Comparison of ENCODE assay signal across 8 mouse cellular contexts in genomic region chr13:80961985-80962617, GRCm38 (mm10).
DNase-seq lines count a peak whose midpoint lies in the region; ATAC-seq and TF ChIP-seq lines count a peak whose summit lies in the region.

No protein-coding gene starts in this region.

- ATAC-seq in heart, embryonic 11.5 days (replicated peaks; ENCODE audit: insufficient number of reproducible peaks, low FRiP score, low TSS enrichment) = no peak
- no peak for ATAC-seq in forebrain, postnatal 0 days

- no peak overlapping the region for H3K9ac ChIP-seq in heart, embryonic 11.5 days (ENCODE audit: low read depth, low read length)
- no peak overlapping the region for H3K9ac ChIP-seq in forebrain, postnatal 0 days

- WGBS in heart, embryonic 11.5 days (ENCODE audit: insufficient replicate concordance) = 54% methylated on average over 7 of the region's 7 CpGs
- WGBS in forebrain, postnatal 0 days = 40% methylated on average over 7 of the region's 7 CpGs
- 69% methylated on average over 7 of the region's 7 CpGs for WGBS in macrophage (ENCODE audit: missing documents)

- no peaks in the 10 kb centered on the region for H3K36me3 ChIP-seq in heart, embryonic 11.5 days (ENCODE audit: control insufficient read depth, insufficient read depth, low read length)
- no peaks in the 10 kb centered on the region for H3K36me3 ChIP-seq in forebrain, postnatal 0 days (ENCODE audit: insufficient read depth)
- no peaks in the 10 kb centered on the region for H3K36me3 ChIP-seq in macrophage (ENCODE audit: inconsistent target)

- H3K27ac ChIP-seq in heart, embryonic 11.5 days (ENCODE audit: low read depth, low read length) = peak overlapping the region; percentile 88; the same call in 1 of the 2 replicates
- no peak overlapping the region for H3K27ac ChIP-seq in forebrain, postnatal 0 days (ENCODE audit: low read depth, low read length)
- 0 out of 2 replicates have a peak overlapping the region, but pooled peaks have one; percentile 9 for H3K27ac ChIP-seq in macrophage

- H3K9me3 ChIP-seq in heart, embryonic 11.5 days (replicated peaks; ENCODE audit: control insufficient read depth, low read length) = no peaks in the 10 kb centered on the region
- no peaks in the 10 kb centered on the region for H3K9me3 ChIP-seq in forebrain, postnatal 0 days (ENCODE audit: low read length)

- DNase-seq in heart, postnatal 10 days = no peak
- peak; percentile 25 for DNase-seq in NIH3T3 (ENCODE audit: low read depth)
- peak; percentile 27 for DNase-seq in forebrain, postnatal 0 days
- no peak for DNase-seq in left cerebral cortex, postnatal 14 days (ENCODE audit: low spot score in 2 of 2)
- DNase-seq in spleen, postnatal 4 days (ENCODE audit: low spot score in 2 of 2) = no peak
- no peak for DNase-seq in layer of hippocampus, adult 9-10 months (ENCODE audit: low spot score)

- H3K4me3 ChIP-seq in heart, embryonic 11.5 days (ENCODE audit: low read depth, low read length) = peak overlapping the region; percentile 34; the same call in 1 of the 2 replicates
- H3K4me3 ChIP-seq in forebrain, postnatal 0 days (ENCODE audit: low read depth, low read length) = peak overlapping the region; percentile 57
- no peak overlapping the region for H3K4me3 ChIP-seq in macrophage (ENCODE audit: inconsistent target)

- intact Hi-C loops in heart, postnatal 10 days (cut with DNase I) = loop anchor here (2.0 to 10.0 kb wide), 3 partner anchors 79 to 393 kb away; partner anchors contain the start of gene Arrdc3
- intact Hi-C loops in left cerebral cortex, postnatal 14 days (cut with DNase I) = loop anchor here (5.0 kb wide), 1 partner anchor 75 kb away; no protein-coding TSS in a partner anchor

- peaks cover 3% of the 10 kb centered on the region; the same call in 1 of the 2 replicates for H3K4me1 ChIP-seq in heart, embryonic 11.5 days (ENCODE audit: control insufficient read depth, insufficient read depth, low read length)
- no peaks in the 10 kb centered on the region for H3K4me1 ChIP-seq in forebrain, postnatal 0 days (ENCODE audit: insufficient read depth)

- H3K4me2 ChIP-seq in heart, embryonic 11.5 days = peak overlapping the region; percentile 70
- H3K4me2 ChIP-seq in forebrain, postnatal 0 days (ENCODE audit: low read depth) = peak overlapping the region; percentile 76

- no peaks in the 10 kb centered on the region for H3K79me2 ChIP-seq in macrophage (ENCODE audit: inconsistent target)

- H3K27me3 ChIP-seq in heart, embryonic 11.5 days (ENCODE audit: control insufficient read depth, insufficient read depth, low read length) = no peaks in the 10 kb centered on the region
- H3K27me3 ChIP-seq in forebrain, postnatal 0 days (ENCODE audit: insufficient read depth, low read length) = no peaks in the 10 kb centered on the region

- no peak for TF ChIP-seq CTCF in forebrain, postnatal 0 days (IDR thresholded peaks at IDR 0.05; ENCODE audit: low read depth)

Comparison
In these comparisons a context has a peak if more than half of its experiments do, and no peak if none do; other contexts are left out.
1. DNase-seq: peak in NIH3T3 (single experiment) and forebrain, postnatal 0 days (single experiment); none in heart, postnatal 10 days (0 of 2), left cerebral cortex, postnatal 14 days (0 of 2), spleen, postnatal 4 days (0 of 2) and layer of hippocampus, adult 9-10 months (single experiment).